Mouse (Mus musculus) retina, postnatal 1 day (tissue): ENCODE measurements at regions not wholly inside any gene's neighbourhood (a gene's known extent, or its start where the extent isn't known, plus 50 kb on each side); places are given as distances from the start of the nearest gene placed in this dataset.
A peak's percentile ranks its signal among the peaks of the same experiment; 100 is the strongest.

Source experiments
- DNase-seq: peaks from one replicate; pipeline ENCODE4 v3.0.0-alpha.2; 2012

- no peak for DNase-seq
Observed at GRCm38 (mm10) chr7:134541699-134542098, 128.8 kb upstream of the Dock1 start.

GRCm38 (mm10) chr7:134546187-134546586 lies 124.3 kb upstream of the Dock1 start:
- DNase-seq = no peak

DNA sequence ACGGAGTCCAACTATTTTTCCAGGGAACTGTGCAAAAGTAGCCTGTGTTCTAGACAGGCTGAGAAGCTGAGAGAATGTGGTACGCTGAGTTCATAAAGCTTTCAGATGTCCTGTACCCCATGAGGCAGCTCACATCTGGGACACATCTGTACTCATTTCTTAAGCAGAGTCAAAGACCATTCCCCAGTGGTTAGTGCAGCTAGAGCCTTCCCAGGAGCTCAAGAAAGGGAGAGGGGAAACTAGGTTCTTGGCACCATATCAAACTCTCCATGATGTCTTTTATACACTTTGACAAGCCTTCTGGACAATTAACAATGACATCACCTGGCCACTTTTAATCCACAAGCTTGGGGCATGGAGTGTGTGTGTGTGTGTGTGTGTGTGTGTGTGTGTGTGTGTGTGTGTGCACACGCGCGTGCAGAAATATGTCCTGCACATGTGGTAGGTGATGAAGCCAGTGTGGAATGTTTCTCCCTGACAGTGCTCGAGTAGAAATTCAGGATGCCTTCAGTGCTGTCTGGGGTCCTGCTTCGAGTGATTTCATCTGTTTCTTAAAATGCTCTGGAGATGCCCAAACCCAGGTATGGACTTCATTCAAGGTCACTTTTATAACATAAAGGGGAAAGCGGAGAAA lies 121.1 kb upstream of the Dock1 start:
- DNase-seq = no peak

DNA sequence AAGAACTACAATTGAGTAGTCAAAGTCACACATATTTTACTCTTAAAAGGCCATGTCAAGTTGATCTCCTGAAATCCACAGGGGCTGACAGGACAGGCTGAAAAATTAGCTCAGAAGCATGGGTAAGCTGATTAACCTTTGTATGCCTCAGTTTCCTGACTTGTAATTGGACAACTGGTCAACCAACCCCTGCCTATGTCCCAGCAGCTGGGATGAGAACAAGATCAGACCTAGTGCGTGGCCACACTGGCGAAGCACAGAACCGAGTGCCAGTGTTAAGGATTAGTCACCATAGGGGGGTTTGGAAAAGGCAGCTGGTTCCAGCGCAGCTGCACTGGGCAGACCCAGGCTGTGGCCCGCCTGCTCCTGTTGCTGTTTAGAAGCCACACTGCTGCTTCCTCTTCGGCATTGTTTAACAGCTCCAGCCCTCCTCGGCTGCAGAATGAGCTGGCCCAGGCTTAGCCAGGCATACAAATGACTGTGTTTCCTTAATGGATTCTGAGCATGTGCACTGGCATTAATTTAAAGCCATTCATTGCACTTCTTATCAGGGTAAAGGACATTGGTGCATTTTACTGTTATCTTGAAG lies 120.1 kb upstream of the Dock1 start:
- DNase-seq = peak; percentile 28

DNA sequence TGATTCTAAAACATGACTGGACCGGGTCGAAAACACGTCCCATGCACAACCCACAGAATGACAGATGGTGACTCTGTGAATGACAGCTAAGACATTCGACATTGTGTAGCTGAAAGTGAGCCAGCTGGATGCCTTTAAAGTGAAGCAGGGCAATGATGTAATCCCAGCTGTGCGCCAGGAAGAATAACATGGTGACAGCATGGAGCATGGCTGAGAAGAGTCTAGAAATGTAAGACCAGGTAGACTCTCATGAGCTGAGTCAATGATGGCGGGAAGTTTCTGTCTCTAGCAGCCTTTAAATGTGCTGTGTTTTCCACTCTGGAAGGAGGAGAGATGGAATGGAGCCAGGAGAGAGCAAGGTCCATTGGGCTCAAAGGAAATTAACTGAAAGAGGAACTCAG lies 118.4 kb upstream of the Dock1 start:
- no peak for DNase-seq

DNA sequence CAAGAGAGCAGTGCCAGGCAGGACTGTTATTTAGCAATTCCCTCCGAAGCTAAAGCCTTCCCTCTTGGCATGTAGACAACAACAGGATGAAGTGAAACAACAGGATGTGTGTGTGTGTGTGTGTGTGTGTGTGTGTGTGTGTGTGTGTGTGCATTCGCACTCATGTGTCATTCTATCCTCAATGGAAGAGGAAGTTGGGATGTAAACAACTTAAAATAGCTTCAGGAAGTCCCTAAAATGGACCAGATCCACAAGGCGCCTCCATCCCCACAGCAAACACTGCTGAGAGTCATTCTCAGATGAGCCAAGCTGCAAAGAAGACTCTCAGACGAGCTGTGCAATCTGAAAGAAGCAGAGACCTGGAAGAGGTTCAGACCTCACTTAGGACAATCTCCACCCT lies 114.4 kb upstream of the Dock1 start:
- no peak for DNase-seq

GRCm38 (mm10) chr7:134566322-134566721 lies 104.1 kb upstream of the Dock1 start:
- DNase-seq = peak; percentile 60

- DNase-seq = no peak
Observed at GRCm38 (mm10) chr7:134569247-134569646, 101.2 kb upstream of the Dock1 start.

GRCm38 (mm10) chr7:134570176-134570810 lies 100.2 kb upstream of the Dock1 start:
- no peak for DNase-seq

DNA sequence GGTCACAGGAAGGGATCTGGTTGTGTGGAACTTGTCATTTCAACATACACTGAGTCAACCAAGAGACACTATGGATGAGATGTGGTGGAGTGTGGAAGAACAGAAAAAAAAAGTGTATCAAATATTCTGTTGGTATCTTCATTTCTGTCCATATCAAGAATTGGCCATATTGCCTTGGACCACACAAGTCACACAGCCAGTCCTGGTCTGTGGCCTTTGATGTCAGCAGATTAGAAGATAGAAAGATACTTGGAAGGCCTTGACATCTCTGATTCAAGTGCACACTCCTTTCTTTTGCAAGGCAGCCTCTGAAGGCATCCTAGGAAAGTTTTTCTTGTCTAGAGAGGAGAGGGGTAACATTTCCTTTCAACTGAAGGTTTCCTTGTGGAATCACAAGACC lies 88.7 kb upstream of the Dock1 start:
- no peak for DNase-seq

GRCm38 (mm10) chr7:134585478-134585877 lies 85.0 kb upstream of the Dock1 start:
- DNase-seq = no peak

- no peak for DNase-seq
Observed at GRCm38 (mm10) chr7:134586990-134587389, 83.5 kb upstream of the Dock1 start.

DNA sequence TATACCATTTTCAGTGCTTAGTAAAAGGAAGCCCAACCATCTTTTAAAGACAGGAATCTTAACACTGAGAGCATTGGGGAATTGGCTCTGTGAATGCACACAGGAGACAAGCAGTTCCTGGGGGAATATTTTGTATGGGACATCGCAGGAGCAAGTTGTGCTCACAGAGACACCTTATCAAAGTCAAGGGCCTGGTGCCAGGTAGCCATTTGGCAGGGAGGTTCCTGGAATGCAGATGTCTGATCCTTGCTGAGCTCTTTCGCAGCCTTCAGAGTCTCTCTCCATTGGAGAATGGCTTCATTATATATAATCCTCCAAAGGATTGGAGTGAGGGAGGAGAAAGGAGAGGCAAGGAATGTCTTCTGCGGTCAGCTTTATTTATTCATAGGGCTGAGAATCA lies 62.6 kb upstream of the Dock1 start:
- DNase-seq = no peak

DNA sequence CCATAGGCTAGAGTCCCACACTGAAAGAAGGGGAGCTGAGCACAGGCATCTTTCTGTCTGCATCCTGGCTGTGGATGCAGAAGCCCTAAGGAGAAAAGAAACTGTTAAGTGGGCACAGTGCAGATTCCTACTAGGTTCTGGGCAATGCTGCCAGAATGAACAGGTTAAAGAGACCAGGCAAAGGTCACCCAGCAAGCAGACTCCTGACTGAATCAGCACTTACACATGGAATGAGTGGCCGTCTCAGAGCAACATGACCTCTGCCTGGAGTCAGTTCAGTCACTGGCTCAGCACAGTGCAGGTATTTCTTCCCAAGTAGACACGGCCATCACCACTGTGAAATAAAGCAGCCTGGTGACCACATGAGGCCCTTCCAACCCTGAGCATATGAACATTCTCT lies 60.3 kb upstream of the Dock1 start:
- DNase-seq = no peak

GRCm38 (mm10) chr7:134611371-134611770 lies 59.1 kb upstream of the Dock1 start:
- DNase-seq = peak; percentile 16

GRCm38 (mm10) chr7:134612175-134612633 lies 58.2 kb upstream of the Dock1 start:
- no peak for DNase-seq

- DNase-seq = peak; percentile 58
Observed at GRCm38 (mm10) chr7:134619220-134619975, 51.1 kb upstream of the Dock1 start.

GRCm38 (mm10) chr7:134620006-134620405 lies 50.4 kb upstream of the Dock1 start:
- DNase-seq = no peak
